Mouse (Mus musculus): ENCODE measurements around the gene Krt19. TPM values are rescaled to one million over a fixed set of nuclear protein-coding genes. Genes with fewer than 3 reads are reported as not detected.

Gene Krt19
- polyA plus RNA-seq, 1 experiment, result 0.44 TPM

DNA sequence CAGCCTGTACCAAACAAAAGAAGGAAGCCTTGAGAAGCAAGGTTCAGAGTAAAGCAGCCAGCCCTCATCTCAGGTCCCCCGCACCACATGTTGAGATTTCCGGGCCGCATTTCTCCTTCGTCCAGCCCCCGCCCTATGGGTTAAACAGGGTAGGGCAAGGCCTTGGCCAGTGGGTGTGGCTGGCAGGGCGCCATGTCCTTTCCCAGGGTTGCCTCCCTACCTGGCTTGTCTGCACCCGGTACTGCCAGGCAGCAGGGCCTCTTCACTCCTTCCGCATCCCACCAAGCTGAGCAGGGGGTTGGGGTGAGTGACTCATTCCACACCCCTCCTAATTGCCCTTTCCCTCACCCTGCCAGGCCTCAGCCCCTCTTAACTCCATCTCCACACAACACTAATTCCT is 19.6 kb upstream of the Krt19 start:
- Histone ChIP-seq H3K4me3 (ENCODE audit: insufficient read depth, low read length) (no peak overlapping the region), H3K27ac (ENCODE audit: insufficient read depth, low read length) (no peak overlapping the region), H3K4me1 (ENCODE audit: control insufficient read depth, insufficient read depth, low read length) (peaks cover 2% of the 10 kb centered on the region)
- TF ChIP-seq POLR2A (IDR thresholded peaks at IDR 0.05; ENCODE audit: extremely low read depth, insufficient read depth, low read length) (no peak), CTCF (IDR thresholded peaks at IDR 0.05; ENCODE audit: extremely low read depth, insufficient read depth, low read length) (no peak)

DNA sequence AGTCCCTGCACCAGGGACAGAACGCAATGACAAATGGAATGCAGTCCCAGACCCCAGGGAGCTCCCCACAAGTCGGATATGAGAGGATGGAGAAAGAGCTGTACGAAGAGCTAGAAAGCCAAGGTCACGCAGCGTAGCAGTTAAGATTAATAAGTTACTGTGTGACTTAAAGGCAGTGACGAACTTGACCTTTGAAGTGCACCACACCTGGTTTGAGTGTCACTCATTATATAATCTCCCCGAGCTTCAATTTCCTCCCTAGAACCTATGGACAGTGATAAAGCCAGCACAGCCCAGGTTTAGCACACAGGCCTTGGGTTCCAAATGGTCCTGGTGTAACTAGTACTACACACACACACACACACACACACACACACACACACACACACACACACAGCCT is 15.9 kb upstream of the Krt19 start:
- Histone ChIP-seq H3K27ac (ENCODE audit: insufficient read depth, low read length) (no peak overlapping the region), H3K4me1 (ENCODE audit: control insufficient read depth, insufficient read depth, low read length) (peaks cover 2% of the 10 kb centered on the region), H3K4me3 (ENCODE audit: insufficient read depth, low read length) (no peak overlapping the region)
- no peak for TF ChIP-seq CTCF (IDR thresholded peaks at IDR 0.05; ENCODE audit: extremely low read depth, insufficient read depth, low read length)
- no peak for TF ChIP-seq POLR2A (IDR thresholded peaks at IDR 0.05; ENCODE audit: extremely low read depth, insufficient read depth, low read length)

DNA sequence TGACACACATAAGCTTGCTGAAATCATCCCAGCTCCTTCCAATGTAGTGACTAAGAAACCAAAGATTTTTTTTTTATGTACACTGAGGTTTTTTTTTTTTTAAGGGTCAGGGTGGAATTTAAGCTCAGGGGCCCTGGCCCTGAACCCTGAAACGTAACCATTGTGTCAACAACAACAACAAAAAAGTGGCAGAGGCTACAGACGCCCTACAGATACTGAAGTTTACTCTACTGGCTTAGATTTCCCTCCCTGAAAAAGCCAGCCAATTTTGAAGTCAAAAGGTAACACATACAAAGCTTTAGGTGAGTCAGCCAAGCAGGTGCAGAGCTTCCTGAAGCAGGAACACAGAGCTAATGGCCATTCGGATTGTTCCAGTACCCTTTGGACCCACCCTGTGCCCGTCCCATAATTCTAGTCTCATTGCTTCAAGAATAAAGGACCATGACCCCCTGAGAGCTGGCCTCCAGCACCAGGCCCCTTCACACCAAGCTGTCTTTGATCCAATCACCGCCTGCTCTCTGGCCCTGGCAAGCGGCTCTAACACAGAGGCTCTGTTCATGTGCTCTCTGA is 9.5 kb upstream of the Krt19 start:
- Histone ChIP-seq H3K27ac (ENCODE audit: insufficient read depth, low read length) (no peak overlapping the region), H3K4me1 (ENCODE audit: control insufficient read depth, insufficient read depth, low read length) (no peaks in the 10 kb centered on the region), H3K4me3 (ENCODE audit: insufficient read depth, low read length) (no peak overlapping the region)
- TF ChIP-seq CTCF (IDR thresholded peaks at IDR 0.05; ENCODE audit: extremely low read depth, insufficient read depth, low read length) (no peak), POLR2A (IDR thresholded peaks at IDR 0.05; ENCODE audit: extremely low read depth, insufficient read depth, low read length) (no peak)

DNA sequence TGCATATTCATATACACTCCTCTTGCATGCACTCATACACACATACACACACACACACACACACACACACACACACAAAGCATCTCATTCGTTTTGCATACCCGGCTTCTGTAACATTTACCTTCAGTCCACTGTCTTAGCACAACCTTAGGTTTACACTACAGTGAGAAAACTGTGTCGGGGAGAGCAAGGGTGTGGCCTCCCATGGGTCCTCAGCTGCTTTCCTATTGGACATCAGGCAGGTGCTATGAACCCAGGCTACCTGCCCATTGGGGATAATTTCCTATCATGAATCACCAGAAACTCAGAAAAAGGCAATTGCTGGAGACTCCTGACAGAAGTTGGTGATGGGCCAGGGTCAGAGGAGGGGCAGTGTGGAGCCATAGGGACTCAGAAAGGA is 8.9 kb upstream of the Krt19 start:
- no peak overlapping the region for H3K27ac ChIP-seq (ENCODE audit: insufficient read depth, low read length)
- H3K4me3 ChIP-seq (ENCODE audit: insufficient read depth, low read length), result no peak overlapping the region
- TF ChIP-seq CTCF (IDR thresholded peaks at IDR 0.05; ENCODE audit: extremely low read depth, insufficient read depth, low read length) (no peak), POLR2A (IDR thresholded peaks at IDR 0.05; ENCODE audit: extremely low read depth, insufficient read depth, low read length) (no peak)
- no peaks in the 10 kb centered on the region for H3K4me1 ChIP-seq (ENCODE audit: control insufficient read depth, insufficient read depth, low read length)

DNA sequence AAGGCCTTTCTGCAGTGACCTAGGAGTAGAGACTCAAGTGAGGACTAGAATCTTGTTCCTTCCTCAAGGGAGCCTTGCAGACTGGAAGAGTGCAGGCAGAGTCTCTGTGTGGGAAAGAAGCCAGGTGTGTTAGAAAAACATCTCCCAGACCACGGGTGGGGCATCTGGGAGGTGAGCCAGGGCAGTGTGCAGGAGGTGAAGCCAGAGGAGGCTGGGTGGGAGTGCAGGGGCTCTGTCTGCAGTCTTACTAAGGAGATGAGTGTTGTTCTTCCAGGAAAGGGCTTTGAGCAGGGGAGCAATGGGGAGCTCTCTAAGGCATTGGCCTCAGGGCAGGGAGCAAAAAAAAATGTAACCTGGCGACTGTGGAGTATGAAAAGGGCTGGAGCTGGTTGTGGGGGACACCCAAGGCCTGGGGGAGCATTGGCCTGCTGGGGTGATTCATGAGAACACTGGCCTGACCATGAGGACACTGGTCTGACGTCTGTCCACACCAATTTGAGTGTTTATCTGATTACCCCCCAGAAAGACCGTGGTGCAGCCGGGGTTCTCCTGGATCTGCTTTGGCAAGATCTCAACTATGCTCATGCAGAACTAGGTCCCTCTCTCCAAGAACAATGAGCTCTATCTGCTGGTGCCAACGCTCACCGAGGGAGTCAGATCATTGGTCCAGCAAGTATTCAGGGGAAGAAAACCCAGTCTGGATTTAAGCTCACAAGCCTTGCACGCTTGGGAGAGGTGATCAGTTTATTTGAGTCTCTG is 7.2 kb upstream of the Krt19 start:
- TF ChIP-seq CTCF (IDR thresholded peaks at IDR 0.05; ENCODE audit: extremely low read depth, insufficient read depth, low read length), result no peak
- TF ChIP-seq POLR2A (IDR thresholded peaks at IDR 0.05; ENCODE audit: extremely low read depth, insufficient read depth, low read length), result no peak
- Histone ChIP-seq H3K27ac (ENCODE audit: insufficient read depth, low read length) (no peak overlapping the region), H3K4me1 (ENCODE audit: control insufficient read depth, insufficient read depth, low read length) (no peaks in the 10 kb centered on the region), H3K4me3 (ENCODE audit: insufficient read depth, low read length) (no peak overlapping the region)

DNA sequence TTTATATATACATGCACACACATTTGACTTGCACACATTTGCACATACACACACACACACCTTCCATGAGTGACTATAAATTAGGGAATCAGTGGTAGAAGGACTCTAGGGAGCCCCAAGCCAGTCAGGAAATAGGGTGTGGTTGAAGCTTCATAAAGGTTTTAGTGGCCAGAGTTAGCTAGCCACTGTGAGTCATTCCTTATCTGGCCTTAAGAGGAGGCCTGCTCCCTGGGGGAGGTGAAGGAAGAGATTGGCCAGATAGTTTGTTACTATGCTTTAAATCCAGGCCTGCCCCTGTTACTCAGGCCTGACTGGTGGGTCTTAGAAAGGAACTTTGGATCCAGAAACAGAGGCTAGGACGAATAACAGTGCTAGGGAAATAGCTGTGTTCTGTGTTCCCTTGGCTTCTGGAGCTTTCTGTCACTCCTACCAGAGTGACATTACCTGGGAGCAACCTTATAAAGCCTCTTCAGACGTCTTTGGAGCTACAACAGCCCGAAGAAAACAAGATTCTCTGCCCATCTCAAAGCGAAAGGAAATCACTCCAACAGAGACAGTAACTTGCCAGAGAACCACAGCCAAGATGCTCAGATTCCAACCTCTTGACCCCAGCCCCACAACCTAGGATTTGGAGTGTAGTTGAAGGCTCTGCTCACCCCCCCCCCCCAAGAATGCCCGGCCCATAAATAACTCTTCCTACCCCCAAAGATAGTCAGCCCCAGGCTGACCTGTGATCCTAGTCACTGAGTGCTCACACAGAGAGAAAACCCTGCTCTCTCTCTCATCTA is 705 bp downstream of the Krt19 start:
- Histone ChIP-seq H3K4me1 (ENCODE audit: control insufficient read depth, insufficient read depth, low read length) (no peaks in the 10 kb centered on the region), H3K27ac (ENCODE audit: insufficient read depth, low read length) (no peak overlapping the region)
- TF ChIP-seq POLR2A (IDR thresholded peaks at IDR 0.05; ENCODE audit: extremely low read depth, insufficient read depth, low read length), result no peak
- TF ChIP-seq CTCF (IDR thresholded peaks at IDR 0.05; ENCODE audit: extremely low read depth, insufficient read depth, low read length), result no peak

DNA sequence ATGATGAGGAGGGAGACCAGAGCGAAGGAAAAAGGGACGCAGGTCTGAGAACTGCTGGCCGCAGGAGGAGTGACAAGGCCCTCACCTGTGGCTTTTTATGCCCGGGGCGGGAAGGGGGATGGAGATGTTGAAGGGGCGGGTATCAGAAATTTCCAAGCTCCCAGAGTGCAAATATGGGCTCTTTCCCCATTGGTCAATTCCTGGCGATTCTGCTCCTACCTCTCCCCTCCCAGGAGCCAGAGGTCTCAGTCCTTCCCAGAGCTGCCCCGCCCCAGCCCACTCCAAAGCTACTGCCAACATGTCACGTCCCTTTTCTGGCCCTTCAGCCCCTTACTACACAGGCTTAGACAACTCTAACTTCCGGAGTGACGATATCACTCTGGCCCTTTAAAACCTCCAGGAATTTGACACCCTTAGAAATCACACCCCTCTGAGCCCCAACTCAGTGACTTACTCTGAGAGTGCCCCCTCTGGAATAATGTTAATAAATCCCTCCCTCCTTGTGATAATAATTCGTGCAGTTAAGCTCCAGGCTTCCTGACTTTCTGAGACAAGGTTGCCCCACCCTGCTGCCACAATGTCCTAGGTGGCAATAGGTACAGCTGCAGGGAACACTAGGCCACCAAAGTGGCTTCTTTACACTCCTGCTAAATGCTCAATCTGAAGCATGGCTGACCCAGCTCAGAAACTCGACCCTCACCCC is 2.5 kb downstream of the Krt19 start:
- no peaks in the 10 kb centered on the region for H3K4me1 ChIP-seq (ENCODE audit: control insufficient read depth, insufficient read depth, low read length)
- no peak overlapping the region for H3K27ac ChIP-seq (ENCODE audit: insufficient read depth, low read length)
- H3K4me3 ChIP-seq (ENCODE audit: insufficient read depth, low read length), result no peak overlapping the region
- TF ChIP-seq POLR2A (IDR thresholded peaks at IDR 0.05; ENCODE audit: extremely low read depth, insufficient read depth, low read length) (no peak), CTCF (IDR thresholded peaks at IDR 0.05; ENCODE audit: extremely low read depth, insufficient read depth, low read length) (no peak)

More for the DNA sequence above, 705 bp downstream of the Krt19 start:
- H3K4me3 ChIP-seq (ENCODE audit: insufficient read depth, low read length), result no peak overlapping the region

DNA sequence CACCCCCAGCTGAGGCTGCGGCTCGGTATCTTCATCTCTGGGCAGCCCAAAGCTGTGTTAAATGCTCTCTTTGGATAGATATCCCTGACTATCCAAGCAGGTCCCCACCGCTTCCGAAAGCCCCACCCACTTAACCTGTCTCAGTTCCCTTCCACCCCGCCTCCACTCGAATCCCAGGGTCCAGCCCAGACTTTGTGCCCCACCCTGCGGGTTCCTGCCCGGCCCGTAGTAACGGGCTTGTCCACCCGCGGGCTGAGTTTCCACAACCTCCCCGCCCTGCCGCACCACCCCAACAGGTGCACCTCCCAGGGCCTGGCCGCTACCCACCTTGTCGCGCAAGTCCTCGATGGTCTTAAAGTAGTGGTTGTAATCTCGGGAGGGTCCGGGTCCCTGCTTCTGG is 3.4 kb downstream of the Krt19 start:
- Histone ChIP-seq H3K4me3 (ENCODE audit: insufficient read depth, low read length) (no peak overlapping the region), H3K27ac (ENCODE audit: insufficient read depth, low read length) (no peak overlapping the region), H3K4me1 (ENCODE audit: control insufficient read depth, insufficient read depth, low read length) (no peaks in the 10 kb centered on the region)
- TF ChIP-seq POLR2A (IDR thresholded peaks at IDR 0.05; ENCODE audit: extremely low read depth, insufficient read depth, low read length) (no peak), CTCF (IDR thresholded peaks at IDR 0.05; ENCODE audit: extremely low read depth, insufficient read depth, low read length) (no peak)

DNA sequence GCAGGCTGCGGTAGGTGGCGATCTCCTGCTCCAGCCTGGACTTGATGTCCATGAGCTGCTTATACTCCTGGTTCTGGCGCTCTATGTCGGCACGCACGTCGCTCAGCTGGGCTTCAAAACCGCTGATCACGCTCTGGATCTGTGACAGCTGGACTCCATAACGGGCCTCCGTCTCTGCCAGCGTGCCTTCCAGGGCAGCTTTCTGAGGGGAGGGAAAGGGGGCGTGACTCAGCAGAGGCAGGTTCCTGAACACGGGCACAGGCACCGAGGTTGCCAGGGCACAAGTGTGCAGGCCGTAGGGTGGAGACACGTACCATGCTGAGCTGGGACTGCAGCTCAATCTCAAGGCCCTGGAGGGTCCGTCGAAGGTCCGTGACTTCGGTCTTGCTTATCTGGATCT is 7.5 kb downstream of the Krt19 start:
- H3K4me3 ChIP-seq (ENCODE audit: insufficient read depth, low read length), result no peak overlapping the region
- no peak overlapping the region for H3K27ac ChIP-seq (ENCODE audit: insufficient read depth, low read length)
- TF ChIP-seq CTCF (IDR thresholded peaks at IDR 0.05; ENCODE audit: extremely low read depth, insufficient read depth, low read length) (no peak), POLR2A (IDR thresholded peaks at IDR 0.05; ENCODE audit: extremely low read depth, insufficient read depth, low read length) (no peak)
- no peaks in the 10 kb centered on the region for H3K4me1 ChIP-seq (ENCODE audit: control insufficient read depth, insufficient read depth, low read length)
